Mouse (Mus musculus): ENCODE results near the gene Cenpu.
"Not testable (repeated sequence)": the region's sequence is repeated elsewhere in the genome, so short reads cannot be mapped to it uniquely, and the experiment has no call there.

Cenpu gene

DNA sequence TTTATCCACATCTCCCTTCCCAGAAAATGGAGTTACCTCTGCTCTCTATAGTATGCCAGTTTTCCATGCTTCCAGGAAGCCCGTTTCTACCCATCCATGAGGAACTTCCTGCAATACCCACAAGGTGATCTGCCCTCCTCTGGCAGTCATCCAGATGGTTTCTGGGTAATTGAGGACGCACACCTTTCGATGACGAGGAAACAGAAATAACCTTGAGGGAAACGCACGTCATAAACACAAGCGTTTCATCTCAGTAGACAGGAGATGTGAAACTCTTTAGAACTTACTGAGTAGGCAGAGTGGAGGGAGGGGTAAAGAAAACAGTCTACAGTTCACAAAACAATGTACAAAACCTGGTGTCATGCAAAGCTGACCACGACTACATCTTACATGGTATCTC is 1.8 kb upstream of the Cenpu start:
- DNase-seq (ENCODE audit: extremely low spot score) = no peak

DNA sequence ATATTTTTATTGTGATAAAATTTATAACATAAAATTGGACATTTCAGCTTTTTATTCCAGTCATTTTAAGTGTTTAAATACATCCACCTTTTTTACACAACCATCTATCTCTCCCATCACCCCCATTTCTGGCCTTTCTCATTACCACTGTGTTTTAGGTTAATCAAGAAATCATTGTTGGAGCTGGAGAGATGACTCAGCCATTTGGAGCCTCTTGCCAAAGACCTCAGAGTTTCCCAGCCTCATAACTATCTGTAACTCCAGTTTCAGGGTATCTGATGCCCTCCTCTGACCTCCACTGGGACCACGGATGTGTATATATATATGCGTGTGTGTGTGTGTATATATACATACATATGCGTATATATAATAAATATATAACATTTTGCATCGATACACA is 799 bp upstream of the Cenpu start:
- no peak for DNase-seq (ENCODE audit: extremely low spot score)

DNA sequence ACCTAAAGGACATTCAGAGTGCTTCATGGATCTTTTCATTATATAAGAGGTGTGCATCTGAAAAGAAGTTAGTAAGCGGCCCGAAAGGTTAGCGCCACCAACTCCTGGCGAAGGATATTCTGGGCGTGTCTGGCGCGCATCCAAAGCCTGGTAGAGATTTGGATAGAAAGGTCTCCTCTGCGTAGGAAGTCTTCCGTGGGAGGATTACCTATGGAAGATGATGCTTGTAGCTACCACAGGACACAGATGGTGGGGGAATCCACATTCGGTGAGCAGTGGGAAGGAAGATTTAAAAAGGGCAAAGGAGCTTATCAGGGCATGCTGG is 575 bp downstream of the Cenpu start:
- DNase-seq (ENCODE audit: extremely low spot score) = no peak

DNA sequence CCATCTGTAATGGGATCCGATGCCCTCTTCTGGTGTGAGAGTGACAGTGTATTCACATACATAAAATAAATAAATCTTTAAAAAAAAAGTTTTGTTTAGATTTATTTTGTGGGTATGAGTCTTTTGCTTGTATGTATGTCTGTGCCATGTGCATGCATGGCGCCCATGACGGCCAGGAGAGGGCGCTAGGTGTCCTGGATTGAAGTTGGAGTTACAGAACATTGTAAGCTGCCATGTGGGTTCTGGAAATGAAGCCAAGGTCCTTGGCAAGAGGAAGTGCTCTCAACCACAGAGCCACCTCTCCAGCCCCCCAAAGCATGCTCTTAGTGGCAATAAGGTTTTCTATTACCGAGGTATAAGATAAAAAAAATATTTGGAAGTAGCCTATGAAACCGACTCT is 7.6 kb downstream of the Cenpu start:
- DNase-seq (ENCODE audit: extremely low spot score) = no peak

DNA sequence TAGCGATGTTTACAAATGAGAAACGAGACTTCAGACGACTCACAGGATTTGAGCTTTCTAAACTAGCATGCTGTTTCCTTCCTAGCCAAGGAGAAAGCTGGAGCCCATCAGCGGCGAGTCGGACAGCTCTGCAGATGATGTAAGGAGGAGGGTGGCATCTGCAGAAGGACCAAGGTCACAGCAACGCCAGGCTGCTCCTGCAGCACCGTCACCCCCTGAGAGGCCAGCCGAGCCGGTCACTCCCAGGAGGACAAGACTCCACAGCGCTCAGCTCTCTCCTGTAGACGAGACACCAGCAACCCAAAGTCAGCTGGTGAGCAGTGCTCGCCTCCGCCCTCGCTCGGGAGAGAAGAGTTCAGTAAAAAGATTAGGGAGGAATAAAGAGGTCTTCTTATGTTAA is 10.5 kb downstream of the Cenpu start:
- DNase-seq (ENCODE audit: extremely low spot score) = no peak

DNA sequence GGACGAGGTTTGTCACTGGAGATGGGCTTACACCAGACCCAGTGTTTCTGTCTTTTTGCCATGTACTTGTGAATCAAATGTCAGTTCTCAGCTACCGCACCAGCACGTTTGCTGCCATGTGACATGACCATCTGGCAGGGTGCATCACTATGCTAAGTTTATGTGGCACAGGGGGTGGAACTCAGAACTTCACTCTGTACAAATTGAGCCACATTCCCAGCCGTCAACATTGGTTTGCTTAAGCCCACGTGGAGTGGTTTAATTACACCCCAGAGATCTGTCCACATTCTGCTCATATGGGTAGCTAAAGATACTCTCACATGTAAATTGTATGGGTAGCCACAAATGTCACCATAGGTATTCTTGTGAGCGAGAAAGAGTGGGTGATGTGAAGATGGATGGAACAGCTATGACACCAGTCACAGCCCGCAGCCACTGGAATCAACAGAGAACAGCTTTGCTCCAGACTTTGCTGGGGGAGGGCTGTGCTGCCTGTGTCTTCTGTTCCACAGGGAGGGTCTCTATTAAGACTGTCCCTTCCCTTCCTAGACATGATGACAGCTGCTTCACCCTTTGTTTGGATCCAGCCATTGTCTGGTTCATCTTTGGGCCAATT is 15.2 kb downstream of the Cenpu start:
- DNase-seq (ENCODE audit: extremely low spot score) = no peak

DNA sequence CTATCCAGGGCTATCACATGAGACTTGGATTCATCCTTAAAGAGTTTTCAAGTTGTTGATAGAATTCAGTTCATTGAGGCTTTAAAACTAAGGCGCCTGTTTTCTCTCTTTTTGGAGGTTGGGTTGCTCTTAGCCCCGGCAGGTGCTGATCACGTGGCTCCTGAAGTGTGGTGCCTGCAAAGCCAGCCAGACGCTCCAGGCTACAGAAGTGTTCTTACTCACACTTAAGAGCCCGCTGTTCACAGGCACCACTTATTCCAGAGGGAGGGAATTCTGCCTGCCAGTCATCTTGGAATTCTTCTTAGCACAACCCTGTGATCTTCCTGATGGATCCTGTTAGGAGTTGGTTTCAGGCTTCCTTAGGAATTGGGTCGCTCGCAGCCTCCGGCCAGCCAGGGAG is 16.1 kb downstream of the Cenpu start:
- DNase-seq (ENCODE audit: extremely low spot score) = no peak

DNA sequence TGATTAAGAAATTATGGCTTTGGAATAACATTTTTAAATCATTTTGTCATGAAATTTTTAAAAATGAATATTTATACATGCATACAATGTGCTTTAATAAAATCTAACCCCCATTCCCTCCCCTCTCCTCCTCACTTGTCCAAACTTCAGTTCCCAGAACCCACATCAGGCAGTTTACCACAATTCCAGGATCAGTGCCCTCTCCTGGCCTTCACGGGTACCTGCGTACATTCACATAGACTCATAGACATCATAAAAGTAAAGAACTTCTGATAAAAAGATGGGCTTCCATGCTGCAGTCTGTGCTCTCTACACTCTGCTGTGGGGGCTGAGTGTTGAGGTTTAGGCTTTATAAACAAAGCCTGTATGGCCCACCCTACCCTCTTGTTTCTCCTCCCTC is 17.1 kb downstream of the Cenpu start:
- no peak for DNase-seq (ENCODE audit: extremely low spot score)

DNA sequence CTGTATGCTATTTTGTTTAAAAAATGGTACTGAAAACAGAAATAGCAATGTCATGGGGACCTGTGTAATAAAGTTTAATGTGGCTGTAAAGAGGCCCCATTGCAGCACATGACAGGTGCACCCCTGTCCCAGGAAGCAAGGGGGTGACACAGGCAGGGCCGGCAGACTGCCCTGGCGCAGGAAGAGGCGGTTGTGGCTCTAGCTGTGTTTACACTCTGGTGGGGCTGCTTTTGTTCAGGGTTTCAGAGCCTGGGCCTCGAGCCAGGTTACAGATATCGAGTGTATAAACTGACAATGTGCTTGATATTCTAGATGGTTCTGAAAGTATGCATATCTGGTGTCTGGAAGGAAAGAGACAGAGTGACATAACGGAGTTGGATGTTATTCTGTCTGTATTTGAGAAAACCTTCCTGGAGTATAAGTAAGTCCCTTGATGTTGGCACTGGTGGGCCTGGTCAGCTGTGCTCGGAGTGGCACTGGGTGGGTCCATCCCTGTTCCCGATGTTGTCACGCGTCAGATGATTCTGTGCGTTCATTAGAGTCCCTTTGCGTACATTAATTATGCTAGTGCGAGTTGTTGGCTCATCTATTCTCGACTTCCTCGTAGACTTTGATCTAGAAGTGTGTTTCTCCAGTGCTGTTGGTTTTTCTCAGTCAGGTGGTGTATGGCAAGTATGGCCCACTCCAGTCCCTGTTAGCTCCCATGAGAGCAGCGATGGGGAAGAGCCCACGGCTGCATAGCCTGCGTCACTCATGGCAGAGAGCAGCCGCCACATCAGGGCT is 18.0 kb downstream of the Cenpu start:
- no peak for DNase-seq (ENCODE audit: extremely low spot score)

DNA sequence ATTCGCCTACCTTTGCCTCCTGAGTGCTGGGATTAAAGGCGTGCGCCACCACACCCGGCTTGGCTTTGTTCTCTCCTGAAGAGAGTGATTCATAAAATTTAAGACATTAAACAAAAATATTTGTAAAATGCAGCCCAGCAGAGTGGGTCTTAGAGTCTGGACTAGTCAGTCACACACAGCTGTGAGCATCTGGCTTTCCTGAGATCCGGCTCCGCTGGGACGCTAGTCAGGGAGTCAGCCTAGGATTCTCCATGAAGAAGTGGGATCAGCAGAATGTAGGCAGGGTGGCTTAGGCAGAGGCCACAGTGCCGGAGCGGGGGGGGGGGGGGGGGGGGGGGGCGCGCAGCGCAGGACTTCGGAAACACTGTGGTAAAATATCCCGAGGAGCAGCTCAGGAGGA is 18.8 kb downstream of the Cenpu start:
- no peak for DNase-seq (ENCODE audit: extremely low spot score)

DNA sequence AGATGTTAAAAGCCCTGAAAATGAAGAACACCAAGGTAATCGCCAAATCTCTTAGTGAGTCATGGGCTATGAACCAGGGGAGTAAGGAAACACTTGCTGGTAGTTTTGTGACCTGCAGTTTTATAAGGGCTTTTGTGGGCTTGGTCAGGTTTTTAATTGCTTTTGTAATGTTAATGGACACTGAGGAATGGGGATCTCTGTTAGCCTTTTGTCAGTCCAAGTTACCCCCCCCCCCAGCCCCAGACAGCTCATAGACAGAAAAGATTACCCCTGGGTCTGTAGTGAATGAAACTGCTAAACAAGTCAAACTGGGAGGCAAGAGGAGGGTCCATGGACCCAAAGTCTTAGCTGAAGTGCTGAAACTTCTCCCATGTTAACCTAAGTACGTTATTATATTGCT is 21.6 kb downstream of the Cenpu start:
- no peak for DNase-seq (ENCODE audit: extremely low spot score)

DNA sequence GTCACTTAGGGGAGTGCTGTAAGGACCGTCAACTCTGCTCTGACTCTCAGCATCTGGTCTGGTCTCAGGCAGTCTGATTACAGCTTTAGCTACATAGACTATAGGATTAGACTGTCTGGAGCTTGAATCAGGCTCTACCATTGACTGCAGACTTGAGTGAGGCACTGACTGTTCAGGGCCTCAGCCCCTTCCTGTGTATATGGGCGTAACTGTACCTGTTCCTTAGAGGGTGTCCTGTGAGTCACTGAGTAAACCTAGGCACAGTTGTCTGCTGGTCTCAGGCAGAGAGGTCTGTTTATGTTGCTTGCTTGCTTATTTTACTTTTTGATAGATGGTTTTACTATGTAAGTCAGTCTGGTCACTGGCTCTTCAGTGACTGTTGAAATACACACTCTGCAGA is 22.1 kb downstream of the Cenpu start:
- DNase-seq (ENCODE audit: extremely low spot score) = no peak

DNA sequence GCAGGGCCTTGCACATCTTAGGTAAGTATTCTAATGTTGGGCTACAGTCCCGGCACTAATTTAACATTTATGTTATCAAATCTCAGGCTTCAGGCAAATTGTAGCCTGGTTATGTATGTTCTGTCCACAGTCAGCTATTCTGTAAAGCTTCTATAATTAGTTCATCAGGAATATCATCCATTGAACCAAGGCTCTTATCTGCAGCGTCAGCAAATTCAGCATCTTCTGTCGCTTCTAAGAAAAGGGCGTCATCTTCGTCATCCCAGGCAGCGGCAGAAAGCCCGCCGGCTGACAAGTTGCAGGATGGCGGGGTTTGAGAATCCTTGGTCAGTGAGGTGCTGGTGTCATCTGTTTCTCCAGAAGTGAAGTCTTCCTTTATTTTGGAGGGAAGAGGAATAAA is 27.0 kb downstream of the Cenpu start:
- no peak for DNase-seq (ENCODE audit: extremely low spot score)

DNA sequence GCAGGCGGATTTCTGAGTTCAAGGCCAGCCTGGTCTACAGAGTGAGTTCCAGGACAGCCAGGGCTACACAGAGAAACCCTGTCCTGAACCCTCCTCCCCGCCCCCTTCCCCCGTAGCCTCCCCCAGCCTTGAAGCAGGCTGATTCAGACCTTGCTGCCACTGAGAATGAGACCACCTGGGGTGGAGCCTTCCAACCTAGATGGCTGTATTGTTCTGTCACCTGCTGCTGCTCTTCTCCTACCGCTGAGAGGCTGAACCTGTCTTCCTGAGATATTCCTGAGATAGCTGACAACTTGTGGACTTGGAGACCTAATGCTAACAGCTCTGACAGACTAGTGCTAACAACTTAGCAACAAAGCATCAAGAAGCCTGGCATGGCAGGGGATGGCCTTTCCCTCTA is 32.5 kb downstream of the Cenpu start:
- DNase-seq (ENCODE audit: extremely low spot score) = not testable (repeated sequence)

DNA sequence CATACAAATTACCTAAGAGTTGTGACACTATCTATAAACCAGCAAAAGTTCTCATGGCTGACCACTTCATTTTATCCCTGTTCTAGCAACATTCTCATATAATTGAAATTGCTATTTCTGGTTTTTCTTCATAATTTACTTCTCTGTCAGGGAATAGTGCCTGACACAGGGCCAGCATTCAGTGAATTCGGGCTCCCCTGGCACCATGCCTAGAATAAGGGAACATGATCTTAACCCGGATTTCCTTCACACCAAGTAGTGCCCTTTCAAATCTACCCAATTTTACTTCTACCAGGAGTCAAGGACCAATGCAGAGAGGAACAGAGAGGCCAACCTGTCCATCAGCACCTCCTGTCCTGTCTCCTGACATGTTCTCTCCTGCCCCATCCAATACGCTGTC is 33.7 kb downstream of the Cenpu start:
- DNase-seq (ENCODE audit: extremely low spot score) = no peak

DNA sequence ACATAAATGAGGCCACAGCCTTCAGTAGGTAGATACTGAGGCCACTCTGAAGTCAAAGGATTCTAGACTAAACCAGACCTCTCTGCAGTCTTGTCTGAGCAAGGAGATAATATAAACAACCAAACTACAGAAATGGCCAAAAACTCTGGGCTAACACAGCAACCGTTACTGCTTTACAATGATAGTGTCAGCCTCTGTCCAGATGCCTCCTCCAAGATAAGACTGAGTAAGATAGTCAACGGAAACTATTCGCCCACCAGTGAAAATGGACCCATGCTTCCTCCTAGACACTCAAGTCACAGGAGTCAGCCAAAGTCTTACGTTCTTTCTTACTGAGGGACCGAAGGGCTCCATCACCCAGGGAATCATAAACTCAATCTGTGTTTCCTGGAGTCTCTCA is 36.1 kb downstream of the Cenpu start:
- no peak for DNase-seq (ENCODE audit: extremely low spot score)

DNA sequence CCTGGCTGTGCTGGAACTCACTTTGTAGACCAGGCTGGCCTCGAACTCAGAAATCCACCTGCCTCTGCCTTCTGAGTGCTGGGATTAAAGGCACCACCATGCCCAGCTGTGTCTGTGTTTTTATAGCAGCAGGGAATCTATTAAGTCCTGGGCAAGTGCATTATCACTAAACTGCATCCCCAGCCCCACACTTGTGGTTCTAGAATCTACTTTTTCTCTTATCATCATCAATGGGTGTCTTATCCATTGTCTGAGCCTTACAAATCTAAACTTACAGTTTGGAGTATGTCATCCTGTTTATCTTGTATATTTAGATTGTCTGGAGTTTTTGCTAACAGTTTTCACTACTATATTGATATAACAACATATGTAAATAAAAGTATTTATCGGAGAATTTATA is 36.8 kb downstream of the Cenpu start:
- DNase-seq (ENCODE audit: extremely low spot score) = no peak

DNA sequence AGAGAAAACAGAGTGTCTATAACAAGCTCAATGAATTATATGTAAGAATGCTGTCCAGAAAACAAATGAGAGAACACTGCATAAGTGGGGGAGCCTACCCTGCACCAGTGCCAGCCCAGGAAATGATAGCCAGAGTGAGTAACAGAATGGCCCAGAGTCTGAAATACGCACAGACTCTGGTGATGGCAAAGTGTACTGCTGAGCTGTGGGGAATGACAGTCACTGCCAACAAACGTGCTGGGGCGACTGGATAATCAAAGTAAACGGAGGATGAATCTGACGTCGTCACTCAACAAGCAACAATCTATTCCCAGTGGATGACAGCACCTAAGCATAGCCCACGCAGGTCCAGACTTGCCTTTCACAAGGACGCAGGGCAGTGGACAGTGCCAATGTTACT is 41.2 kb downstream of the Cenpu start:
- no peak for DNase-seq (ENCODE audit: extremely low spot score)

DNA sequence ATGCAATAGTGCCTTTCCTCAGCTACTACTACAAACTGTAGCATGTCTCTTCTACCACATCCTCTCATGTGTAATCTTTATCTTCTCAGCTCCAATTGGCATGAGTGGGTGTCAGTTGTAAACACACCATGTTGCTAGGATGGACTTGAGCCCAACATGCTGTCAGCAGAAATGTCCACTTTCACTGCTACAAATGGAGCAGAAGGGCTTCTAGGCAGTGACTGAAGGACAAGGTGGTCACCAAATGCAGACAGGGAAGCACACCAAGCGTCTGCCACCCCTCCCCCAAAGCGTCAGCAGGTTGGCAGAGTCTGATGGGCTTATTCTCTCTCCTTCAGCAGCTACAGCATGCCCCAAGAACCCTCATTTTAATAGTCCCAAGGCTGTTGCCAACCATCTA is 41.9 kb downstream of the Cenpu start:
- DNase-seq (ENCODE audit: extremely low spot score) = no peak

DNA sequence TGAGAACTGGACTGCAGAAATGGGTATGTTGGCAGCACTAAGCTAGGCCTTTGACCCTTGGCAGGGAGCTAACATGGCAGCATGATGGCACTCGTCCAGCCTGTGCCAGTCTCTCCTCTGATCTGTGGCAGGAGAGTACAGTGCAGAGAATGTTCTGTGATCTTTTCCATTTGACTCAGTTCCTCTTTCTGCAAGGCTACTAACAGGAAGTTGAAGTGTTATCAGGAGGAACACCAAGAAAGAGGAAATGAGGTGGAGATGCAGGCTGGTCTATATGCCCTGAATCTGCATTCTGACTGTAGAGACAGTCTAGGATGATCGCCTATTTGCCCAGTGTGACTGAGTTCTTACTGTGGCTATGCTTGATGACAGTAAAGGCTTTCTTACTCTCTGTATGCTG is 43.8 kb downstream of the Cenpu start:
- no peak for DNase-seq (ENCODE audit: extremely low spot score)

DNA sequence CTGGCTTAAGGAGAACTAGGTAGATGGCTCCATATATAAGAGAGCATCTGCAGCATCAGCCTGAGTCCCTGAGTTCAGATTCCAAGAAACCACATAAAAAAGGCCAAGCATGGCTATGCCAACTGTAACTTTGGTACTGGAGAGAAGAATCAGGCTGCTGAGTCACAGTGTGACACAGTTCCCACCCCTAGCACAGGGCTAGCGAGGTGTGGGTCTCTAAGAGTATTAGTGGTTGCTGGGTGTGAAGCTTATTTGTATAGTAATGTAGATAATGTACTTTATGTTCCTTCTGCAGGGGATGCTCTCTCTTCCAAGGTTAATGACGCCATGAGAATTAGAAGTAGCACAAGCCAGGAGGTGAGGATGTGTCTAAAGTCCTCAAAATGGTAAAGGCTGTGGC is 44.7 kb downstream of the Cenpu start:
- DNase-seq (ENCODE audit: extremely low spot score) = no peak

DNA sequence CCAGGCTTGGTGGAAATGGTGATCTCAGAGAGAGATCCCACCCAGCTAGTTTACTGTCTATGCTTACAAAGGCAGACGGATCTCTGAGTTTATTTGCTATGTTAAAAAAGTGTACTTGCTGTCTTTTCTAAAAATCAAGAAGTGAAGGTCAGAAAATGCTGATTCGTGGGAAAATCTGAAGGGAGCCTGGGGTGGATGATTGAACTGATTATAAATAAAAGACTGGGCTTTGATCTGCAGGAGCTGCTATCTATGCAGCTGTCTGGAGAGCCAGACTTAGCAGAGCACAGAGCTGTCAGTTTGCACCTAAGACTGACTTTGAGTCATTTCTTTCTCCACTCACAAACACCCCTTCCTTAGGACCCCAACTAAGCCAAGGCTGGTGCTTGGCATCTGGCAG is 45.6 kb downstream of the Cenpu start:
- no peak for DNase-seq (ENCODE audit: extremely low spot score)

DNA sequence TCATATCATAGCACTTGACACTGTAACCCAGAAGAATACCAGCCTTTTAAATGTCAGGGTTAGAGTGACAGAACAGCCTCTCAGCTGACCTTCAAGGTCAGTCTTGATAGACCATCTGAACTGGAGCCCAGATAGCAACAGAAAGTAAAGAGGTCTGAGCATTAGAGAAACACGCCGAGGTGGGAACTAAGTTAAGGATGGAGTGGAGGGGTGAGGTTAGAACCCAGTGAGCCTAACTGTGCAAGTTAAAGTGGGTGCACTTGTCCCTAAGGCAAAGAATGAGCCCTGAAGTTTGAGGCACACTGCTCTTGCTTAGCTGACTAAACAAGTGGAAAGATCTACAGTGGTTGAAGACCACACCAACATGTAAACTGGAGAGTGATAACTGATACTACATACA is 46.3 kb downstream of the Cenpu start:
- DNase-seq (ENCODE audit: extremely low spot score) = no peak

DNA sequence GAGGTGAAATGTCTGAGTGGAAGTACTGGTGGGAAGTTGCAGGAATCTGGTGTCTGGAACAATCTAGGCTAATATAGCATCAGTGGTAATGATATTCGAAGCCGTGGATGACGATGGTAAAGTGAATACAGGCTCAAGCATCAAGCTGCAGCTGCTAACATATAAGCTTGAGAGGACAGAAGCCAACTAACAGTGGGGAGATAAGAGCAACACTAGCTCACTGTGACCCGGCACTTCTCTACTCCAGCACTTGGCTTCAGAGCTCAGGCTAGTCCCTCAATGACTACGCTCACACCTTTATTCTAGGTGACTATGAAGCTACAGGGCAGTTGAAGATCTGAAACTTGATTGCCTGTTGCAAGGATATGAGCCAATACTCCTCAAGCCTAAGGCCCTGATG is 46.9 kb downstream of the Cenpu start:
- no peak for DNase-seq (ENCODE audit: extremely low spot score)
